Mouse (Mus musculus) testis, postnatal 14 days (tissue): ENCODE data around the gene Rrp12.
"Not testable (repeated sequence)": the region's sequence is repeated elsewhere in the genome, so short reads cannot be mapped to it uniquely, and the experiment has no call there.

ENCODE experiments used
- DNase-seq: peaks from one replicate; pipeline ENCODE4 v3.0.0; 2021; ENCODE audit warnings: low spot score

Gene Rrp12

DNA sequence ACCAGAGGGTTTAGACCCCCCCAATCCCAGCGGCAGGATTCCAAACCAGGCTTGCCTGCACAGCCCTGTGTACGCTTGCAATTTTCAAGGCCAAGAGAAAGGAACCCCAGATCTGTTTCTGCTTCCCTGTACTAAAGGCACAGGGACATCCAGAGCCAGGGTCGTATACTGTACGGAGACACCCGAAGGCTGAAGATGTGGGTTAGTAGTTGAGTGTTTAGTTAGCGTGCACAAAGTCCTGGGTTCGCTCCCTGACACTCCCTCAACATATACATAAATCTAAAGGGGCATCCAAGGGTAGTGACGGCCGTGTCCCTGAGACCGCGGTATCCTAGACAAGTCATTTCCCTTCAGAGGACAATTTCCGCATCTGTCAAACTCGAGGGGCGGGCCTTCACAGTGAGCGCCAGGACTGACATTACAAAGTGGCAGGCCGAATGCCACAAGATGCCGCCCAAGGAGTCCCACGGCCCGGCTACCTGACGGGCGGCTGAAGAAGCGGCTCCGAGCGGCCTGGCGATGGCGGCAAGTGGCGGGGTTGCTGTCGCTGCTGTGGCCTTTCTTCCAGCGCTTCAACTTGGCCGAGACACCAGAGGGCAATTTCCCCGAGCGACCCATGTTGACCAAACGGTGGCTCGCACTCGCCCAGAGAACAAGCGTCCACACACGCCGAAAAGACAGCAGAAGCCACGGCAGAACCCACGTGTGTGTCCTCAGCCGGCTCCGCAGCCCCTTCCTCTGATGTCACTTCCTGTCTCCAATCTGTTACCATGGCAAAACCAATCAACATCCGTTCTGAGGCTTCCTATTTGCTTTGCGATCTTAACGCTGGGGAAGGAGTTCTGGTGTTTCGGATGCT, at the start of gene Rrp12:
Gene Rrp12, minus strand, starts transcription at position 714 of the 859 bp plus-strand sequence.
- peak; percentile 88 for DNase-seq

DNA sequence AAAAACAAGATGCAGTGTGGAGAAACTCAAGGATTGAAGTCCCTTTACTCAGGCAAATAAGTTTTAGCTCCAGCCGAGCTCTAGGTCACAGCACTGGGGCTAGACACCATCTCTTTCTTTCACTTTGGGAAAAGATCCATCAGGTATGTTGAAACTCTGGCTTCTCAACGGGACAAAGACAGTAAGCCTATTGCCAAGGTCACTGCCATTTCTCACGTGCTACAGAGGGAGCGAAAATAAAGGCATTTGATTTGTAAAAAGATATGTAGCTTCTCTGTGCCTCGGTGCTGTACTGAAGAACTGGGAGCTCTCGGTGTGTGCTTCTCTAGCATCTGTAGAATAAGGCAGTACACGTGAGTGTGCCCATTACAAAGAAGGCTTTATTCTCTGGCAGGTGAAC, 47.9 kb upstream of the Rrp12 start:
- DNase-seq: no peak

- no peak for DNase-seq
These were observed 42.6 kb upstream of the Rrp12 start for GRCm38 (mm10) chr19:41938539-41938938.

- peak; percentile 70 for DNase-seq
These were observed 39.9 kb upstream of the Rrp12 start for GRCm38 (mm10) chr19:41935921-41936320.

- DNase-seq: no peak
These were observed 38.2 kb upstream of the Rrp12 start for GRCm38 (mm10) chr19:41934124-41934523.

- DNase-seq: peak; percentile 98
These were observed 37.5 kb upstream of the Rrp12 start, which contains the start of the genes Exosc1 and Zdhhc16 for GRCm38 (mm10) chr19:41933179-41934086. TSS of gene Exosc1 (minus strand) at chr19:41933423. TSS of gene Zdhhc16 (plus strand) at chr19:41933480.

GRCm38 (mm10) chr19:41932686-41933085, 36.7 kb upstream of the Rrp12 start:
- no peak for DNase-seq

- no peak for DNase-seq
These were observed 24.6 kb upstream of the Rrp12 start for GRCm38 (mm10) chr19:41920412-41921067.

GRCm38 (mm10) chr19:41919471-41919870, 23.5 kb upstream of the Rrp12 start:
- DNase-seq: no peak

- DNase-seq: no peak
These were observed 20.9 kb upstream of the Rrp12 start for GRCm38 (mm10) chr19:41916853-41917252.

DNA sequence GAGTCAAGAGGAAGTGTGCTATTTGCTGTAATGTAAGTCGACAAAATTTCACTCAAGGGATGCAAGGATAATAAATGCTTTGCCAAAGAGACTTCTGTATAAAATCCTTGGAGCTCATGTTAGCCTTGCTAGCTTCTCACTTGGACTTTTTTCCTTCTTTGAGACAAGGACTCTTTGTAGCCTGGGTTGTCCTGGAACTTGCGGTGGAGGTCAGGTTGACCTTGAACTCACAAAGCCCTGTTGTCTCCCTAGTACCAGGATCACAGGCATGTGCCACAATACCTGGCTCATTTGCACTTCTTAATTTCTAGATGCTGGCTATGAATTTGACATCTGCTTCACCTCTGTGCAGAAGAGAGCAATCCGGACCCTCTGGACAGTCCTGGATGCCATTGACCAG, 19.3 kb upstream of the Rrp12 start:
- DNase-seq: no peak

GRCm38 (mm10) chr19:41914592-41914882, 18.6 kb upstream of the Rrp12 start:
- DNase-seq: not testable (repeated sequence)

- no peak for DNase-seq
These were observed 18.0 kb upstream of the Rrp12 start for GRCm38 (mm10) chr19:41913774-41914591.

GRCm38 (mm10) chr19:41912121-41913080, 16.4 kb upstream of the Rrp12 start:
- DNase-seq: peak; percentile 72

- DNase-seq: peak; percentile 97
These were observed 15.5 kb upstream of the Rrp12 start, which contains the start of gene Pgam1 for GRCm38 (mm10) chr19:41911178-41912073. TSS of gene Pgam1 (plus strand) at chr19:41911923.

GRCm38 (mm10) chr19:41910396-41910795, 14.4 kb upstream of the Rrp12 start:
- no peak for DNase-seq

GRCm38 (mm10) chr19:41908736-41909135, 12.8 kb upstream of the Rrp12 start:
- DNase-seq: no peak

GRCm38 (mm10) chr19:41907079-41907760, 11.2 kb upstream of the Rrp12 start:
- no peak for DNase-seq
